Mouse (Mus musculus) left cerebral cortex, adult 18-20 months (tissue): ENCODE results near the gene F3. TPM values are rescaled to one million over a fixed set of nuclear protein-coding genes. Genes with fewer than 3 reads are reported as not detected.

Experiments used
- DNase-seq, 2 experiments: peaks; one replicate each; pipeline ENCODE4 v3.0.0; 2021 to 2022; ENCODE audit warnings: low spot score in 2 of 2, mixed read lengths in 1 of 2
- total RNA-seq, 2 experiments: library from RNA; stranded (reverse); gene quantifications; 2 replicates each; pipeline ENCODE4 v1.2.3; 2021

Gene F3
- total RNA-seq, 2 experiments from 2014 or later, result 45.7 to 48.8 TPM

DNA sequence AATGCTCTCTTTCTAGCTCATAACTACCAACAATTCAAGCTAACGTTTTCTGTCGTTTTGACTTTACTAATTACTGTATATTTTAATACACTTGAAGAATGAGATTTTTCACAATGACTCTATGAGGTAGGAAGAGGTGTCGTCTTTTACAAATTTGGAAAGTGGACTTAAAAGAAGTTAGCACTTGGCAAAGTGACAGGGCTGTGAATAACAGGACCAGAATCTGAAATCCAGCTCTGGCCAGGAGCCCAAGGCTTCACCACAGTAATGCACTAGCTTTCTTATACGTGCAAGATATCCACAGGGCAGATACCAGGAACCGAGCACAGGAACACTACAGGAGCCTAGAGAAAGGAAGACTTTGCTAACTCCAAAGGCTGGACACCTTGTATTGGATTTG lies 17.2 kb upstream of the F3 start:
- DNase-seq, result no peak

DNA sequence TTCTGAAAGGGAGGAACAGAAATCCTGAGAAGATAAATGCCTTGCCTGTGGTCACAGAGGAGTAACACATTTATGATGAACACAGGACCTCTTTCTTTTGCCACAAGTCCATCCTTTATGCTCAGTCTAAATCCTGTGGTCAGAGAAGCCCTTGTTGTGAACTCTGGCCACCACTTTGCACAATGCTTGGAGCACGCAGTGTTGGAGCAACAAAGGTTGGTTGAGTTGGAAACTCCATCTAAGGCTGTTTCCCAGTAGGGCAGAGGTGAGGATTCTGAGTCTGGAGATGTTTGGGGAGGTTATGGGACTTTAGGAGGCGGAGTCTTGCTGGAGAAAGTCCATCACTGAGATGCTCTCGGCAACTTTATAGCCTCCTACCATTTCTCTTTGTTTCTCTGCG lies 16.2 kb upstream of the F3 start:
- DNase-seq, result no peak

DNA sequence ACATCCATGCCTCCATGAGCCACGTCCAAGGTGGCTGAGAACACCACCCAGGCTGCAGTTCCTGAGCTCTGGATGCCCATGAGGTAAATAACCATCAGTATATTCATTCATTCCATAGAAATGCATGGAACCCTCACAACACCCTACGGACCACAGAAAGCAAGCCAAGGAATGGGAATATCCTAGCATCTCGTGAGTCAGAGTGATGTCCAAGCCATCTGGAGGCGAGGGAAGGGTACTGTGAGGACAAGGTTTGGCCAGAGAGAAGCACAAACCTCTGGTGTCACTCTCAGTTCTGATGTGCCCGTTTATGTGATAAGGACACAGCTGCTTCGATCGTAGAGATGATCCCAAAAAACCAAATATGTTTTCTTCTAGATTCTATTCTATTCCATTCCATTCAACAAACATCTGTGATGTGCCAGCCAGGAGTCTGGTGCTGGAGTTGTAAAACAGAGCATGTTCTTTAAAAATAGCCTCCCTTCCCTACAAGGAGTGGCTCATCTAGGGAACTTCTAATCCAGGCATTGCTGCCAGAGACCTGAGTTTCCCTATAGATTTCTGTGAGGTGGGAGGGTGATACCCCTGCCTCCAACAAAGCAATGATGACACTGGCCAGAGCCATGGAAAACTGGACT lies 12.3 kb upstream of the F3 start:
- no peak for DNase-seq

DNA sequence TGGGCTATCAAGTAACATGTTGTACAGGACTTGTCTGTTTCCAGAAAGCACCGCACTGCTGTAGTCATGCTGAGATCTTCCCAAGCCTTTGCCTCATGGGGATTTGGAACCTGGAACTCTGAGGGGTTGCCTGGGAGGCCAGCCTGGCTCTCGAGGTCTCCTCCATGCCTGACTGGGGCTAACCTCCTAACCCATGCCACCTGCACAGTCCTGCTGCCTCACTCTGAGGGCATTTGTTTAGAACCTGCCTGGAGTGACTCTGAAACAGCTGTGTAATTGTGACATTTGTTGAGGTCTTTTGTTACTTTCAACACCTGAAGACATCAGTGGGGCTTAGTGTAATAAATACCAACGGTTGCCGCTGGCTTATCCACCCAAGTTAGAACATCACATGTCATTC lies 11.1 kb upstream of the F3 start:
- no peak for DNase-seq

DNA sequence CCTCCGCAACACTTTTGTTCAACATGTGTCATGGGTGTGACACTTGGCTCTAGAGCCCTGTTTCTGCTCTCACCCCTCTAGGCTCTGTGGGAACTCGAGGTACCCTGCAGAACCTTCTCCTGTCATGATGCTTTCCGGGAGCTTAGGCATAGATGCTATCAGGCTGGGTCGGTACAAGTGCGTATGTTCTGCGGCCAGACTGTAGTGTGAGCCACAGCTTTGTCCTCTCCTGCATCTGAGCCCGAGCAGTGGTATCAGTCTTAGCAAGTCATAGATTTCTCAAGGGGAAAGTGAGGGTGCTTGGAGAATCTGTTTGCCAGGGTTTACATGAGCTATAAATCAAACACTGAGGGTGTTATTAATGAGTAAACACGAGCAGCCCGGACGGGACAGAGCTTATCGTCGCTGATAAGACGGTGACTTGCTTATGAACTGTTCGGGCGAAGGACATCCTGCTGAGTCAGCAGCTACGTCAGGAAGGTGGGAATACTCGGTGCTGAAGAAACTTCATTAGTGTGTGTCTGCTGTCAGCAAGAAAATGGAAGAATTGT lies 10.1 kb upstream of the F3 start:
- DNase-seq, result no peak

DNA sequence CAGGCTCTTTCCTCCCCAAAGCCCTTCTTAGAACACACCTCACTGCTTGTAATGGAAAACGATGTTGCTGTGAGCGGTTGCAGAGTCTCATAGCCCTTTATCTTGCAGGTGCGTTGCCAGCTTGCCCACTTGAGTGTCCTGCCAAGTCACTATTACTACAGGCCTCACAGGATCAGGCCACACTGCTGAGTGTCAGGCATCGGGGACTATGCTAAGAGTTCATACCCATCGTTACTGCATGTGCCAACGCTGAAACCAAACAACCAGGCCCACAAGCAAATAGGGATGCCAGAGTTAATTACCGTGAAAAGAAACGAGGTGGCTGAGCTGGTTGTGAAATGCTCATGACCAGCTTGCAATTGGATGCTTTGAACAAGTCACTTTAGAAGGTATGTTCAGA lies 9.5 kb upstream of the F3 start:
- no peak for DNase-seq

DNA sequence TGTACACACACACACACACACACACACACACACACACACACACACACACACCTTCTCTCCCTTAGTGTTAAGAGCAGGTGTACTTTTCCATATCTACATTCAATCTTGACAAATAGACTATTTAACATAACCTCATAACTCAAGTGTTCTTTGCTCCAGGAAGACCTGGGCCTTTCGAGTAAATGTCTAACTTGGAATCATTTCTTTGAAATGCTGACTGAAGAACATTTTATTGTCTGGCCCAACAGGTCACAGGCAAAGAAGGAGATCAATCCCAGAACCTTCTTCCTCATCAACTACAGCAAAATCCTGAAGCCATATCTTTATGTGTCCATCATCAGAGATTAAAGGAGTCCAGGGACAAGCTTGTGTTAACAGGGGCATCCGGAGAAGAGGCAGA lies 8.9 kb upstream of the F3 start:
- DNase-seq, result no peak

DNA sequence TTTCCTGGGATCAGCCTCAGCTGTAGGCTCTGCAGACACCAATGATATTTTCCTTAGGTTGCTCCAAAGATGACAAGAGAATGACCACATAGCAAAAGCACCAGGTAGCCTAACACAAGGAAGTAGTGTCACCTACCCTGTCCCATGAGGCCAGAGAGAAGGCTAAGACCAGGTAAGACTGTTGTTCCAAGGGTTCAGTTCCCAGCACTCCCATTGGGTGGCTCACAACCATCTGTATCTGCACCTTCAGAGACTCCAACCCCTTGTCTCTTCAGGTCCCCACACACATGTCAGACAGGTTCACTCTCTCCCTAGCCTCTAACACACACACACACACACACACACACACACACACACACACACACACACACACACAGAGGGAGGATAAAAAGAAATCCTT lies 8.0 kb upstream of the F3 start:
- no peak for DNase-seq

DNA sequence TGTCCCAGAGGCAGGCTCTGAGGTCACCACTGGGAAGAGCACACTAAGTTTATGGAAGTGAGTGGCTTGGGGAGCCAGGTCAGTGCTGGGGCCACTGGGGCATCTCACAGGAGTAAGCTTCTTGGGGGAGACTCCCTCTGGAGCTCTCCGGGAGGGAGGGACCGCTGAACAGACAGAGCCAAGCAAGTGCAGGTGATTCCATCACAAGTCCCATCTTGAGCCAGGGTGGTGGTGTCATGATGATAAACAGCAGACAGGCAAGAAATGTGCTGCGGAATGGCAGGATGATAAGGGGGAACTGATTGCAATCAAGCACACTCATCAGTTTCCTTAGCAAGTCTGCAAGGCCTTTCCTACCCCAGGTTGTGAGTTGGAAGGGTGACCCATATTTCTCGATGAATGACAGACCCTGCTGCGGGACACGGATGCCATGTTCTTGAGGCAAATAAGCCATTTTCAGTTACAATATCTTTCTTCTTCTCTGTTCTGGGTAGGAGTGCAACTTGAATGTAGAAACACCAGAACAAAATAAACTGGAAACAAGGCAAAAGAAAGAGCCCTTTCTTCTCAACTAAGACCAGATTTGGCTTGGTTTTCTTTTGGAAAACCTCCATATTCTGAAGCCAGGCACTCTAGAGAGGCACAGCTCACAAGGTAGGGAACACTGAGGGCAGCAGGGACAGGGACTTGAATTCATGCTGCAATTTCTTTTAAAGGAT lies 7.4 kb upstream of the F3 start:
- DNase-seq, result no peak

DNA sequence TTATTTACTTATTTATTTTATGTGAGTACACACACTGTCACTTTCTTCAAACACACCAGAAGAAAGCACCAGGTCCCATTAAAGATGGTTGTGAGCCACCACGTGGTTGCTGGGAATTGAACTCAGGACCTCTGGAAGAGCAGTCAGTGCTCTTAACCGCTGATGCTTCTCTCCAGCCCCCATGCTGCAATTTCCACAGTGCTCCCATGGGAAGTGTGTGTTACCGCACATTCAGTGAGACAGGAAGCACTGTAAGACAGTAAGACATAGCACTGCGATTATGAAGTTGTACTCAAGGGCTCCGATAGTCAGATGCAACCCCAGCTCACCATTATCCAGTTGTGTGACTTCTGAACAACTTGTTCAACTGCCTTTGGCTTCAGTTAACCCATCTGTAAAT lies 6.9 kb upstream of the F3 start:
- no peak for DNase-seq

DNA sequence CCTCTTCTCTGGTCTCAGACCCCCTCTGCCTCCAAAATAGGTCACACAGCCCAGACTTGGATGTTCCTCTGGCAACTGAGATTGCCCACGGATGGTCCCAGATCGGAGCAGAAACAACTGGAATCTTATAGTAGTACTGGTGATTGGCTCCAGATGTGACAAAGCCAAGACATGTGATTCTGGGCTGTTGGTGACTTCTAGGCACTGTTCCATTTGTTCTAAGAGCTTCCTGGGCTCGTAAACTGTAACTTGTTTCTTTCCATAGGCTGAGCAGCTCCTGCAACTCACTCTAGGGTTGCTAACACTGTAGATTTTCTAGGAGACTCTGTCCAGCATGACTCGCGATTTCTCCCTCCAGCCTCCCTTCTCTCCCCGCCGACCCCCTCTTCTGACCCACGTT lies 4.7 kb upstream of the F3 start:
- no peak for DNase-seq

DNA sequence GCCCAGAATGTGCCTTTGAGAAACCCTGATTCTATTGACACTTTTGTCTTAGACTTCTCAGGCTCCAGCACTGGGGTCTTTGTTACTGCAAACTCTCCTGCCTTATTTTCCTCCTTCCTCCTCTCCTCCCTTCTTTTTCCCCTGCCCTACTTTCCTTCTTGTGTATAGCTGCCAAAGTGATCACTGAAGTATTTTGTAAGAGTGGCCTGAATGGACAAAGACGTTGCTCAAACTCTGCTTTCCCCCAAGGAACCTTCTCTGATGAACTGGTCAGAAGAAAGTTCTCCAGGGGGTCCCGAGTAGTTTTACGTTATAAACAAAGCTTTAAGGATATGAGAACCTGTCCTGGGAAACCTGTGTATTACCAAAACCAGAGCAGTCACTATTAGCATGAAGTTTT lies 3.6 kb upstream of the F3 start:
- no peak for DNase-seq

DNA sequence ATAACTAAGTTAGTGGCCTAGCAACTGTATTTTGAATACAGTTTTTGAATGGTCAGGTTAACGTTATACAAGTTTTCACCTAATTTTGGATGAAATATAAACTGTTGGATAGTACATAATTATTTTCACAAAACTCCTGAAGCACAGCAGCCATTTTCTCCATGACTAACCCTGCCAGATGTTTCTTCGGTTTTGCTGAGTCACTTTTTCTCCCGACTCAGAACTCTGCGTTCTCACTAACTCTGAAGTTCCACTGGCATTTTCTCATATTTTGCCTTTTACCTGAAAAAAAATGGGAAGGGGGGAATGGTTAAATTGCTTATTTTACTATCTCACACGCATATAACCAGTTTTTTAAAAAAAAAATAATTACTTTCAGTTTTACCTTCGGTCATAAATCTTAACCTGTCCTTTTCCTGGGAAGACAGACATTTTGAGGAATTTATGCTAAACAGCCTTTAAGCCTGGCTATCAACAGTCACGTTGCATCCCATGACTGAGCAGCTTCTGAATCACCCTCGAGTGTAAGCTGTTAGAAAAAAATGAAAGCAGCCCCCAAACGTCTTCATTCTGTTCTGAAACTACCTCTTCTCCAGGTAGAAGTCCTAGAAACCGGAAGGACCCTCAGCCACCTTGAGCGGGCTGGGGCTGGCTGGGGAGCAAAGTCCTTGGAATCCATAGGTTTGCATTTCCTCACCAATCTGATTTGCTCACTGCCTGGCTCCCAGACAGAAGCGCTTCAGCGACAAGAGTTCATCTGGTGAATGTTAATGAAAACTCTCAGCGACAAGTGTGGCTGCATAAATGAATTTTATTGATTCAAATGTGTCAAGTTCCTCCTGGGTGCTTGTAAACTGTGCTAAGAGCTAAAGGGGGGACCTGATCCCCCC lies 2.3 kb upstream of the F3 start:
- no peak for DNase-seq

DNA sequence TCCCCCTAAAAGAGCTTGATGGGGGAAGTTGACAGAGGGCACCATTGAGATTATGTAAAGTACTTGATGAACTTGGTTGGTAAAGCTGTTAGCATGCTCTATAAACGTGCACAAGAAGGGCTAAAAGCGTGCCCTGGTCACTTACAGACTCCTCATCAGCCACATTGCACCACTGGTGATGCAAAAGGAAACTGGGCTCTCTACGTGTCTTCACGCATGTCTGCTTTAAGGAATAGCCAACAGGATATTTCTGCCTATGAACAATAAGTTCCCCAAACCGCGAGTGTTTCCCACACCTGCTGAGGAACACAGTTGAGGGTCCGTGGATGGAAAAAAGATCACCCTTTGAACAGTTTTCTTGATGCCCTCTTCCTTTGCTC lies 1.7 kb upstream of the F3 start:
- no peak for DNase-seq

DNA sequence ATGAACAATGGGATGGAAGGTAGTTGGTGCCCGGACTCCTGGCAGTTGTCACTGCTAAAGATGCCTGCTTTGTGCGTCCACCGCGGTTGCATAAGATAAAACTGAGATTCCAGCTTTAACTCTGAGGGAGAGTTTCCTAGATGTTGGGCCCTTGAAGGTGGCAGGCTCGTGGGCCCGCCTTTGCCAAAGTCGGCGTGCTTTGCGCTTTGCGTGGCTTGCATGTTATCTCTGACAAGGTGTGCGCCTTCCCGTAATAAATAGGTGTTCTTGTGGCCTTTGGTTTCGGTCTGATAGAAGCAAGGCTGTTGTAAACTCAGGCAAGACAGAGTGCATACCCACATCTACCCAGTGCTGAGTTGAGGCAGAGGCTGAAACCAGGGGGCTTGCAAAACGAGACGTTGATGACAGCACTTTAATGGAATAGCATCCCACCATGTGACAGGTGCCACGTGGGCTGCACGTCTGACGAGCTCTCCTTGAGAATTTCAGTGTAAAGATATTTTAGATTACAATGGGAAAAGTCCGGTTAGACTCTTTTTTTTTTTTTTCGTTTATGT lies 709 bp downstream of the F3 start:
- no peak for DNase-seq

DNA sequence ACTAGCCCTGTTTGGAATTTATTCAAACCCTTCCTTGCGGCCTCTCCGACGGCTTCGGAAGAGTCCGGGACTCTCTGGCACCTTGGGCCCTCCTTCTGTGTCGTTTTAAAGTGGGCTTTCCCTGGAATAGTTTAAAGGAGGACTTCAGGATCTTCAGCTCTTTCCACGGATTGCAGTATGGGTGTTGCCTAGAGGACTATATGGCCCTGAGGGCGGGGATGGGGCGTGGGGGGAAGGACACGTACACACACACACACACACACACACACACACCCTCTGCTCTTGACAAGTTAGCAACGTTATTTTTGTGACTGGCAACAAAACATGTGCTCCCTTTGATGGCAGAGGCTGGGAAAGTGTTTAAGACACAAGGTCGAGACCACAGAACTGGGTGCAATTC lies 1.2 kb downstream of the F3 start:
- no peak for DNase-seq

DNA sequence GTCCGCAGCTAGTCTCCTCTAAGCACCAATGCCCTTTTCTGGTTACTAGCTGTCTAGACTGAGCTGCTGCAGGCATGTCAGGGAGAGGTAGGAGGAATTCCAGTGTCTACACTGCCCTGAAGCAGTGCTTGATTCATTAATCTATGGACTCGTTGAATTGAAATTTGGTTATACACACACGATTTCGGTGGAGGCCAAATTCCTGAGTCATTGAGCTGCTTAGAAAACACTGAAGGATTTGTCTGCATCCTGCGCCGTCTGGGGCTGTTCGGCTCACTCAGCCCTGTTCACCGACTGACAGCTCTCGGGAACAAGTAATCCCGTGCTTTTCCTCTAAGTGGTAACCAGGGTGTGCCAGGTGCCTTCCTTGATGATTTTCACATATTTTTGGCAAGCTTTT lies 2.3 kb downstream of the F3 start:
- no peak for DNase-seq

DNA sequence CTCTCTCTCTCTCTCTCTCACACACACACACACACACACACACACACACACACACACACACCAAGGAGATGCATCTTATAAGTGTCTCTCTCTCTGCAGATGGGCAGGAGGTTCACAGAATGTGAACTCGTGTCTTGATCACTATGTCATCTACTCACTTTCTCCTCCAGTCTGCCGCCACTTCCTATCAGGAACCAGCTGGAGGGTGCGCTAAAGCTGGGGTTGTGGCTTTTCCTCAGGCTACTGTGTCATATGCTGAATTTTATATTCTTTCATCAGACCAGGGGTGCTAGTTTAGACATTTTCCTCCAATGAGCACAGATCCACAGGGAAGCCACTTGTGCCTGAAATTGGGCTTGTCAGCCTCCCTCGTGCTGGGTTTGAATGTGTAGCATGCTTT lies 6.3 kb downstream of the F3 start:
- no peak for DNase-seq

DNA sequence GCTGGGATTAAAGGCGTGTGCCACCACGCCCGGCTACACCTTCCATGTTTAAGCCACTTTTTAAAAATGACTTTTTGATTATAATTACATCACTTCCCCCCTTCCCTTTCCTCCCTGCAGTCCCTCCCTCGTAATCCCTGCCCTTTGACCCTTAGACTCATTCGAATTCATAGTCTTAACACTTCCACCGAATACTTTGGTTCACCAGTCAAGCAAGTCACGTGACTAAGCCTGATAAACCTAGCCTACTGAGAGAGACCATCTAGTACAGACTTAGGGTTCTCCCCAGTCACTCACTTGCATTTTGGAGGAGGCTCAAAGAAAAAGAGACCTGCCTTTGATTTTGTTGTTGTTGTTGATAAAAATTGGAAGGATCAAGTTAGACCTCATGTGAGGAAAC lies 12.2 kb downstream of the F3 start:
- no peak for DNase-seq

DNA sequence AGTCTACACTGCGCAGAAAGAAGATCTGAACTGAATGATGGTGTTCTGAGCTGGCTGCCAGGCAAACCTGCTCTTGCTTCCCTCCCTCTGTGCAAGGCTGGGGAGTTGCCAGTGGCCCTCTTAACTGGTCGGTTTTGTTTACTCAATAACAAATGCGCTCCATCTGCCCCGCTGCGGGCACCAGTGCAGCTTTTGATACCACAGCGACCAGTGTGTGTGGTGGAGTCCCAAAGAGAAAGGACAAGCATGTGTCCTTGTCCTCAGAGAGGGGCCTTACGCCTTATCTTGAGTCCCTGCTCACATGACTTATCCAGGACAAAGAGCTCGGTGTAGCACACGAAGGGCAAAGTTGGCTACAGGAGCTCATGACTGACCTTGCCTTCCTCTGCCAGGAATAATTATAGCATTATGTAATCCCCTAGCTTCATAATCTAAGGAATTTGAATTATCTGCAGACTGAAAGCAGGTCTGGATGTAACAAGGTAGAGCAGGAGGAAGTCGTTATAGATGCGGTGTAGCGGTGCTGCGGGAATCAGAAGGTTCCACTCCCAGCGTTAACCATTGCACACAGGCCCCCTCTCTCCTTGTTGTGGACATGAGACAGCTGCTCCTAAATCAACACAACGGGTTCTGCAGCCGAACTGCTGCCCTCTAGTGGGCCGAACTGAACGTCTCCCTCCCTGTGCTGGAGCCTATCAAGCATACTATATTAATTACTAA lies 12.8 kb downstream of the F3 start:
- peak; percentile 82 to 85 for DNase-seq

DNA sequence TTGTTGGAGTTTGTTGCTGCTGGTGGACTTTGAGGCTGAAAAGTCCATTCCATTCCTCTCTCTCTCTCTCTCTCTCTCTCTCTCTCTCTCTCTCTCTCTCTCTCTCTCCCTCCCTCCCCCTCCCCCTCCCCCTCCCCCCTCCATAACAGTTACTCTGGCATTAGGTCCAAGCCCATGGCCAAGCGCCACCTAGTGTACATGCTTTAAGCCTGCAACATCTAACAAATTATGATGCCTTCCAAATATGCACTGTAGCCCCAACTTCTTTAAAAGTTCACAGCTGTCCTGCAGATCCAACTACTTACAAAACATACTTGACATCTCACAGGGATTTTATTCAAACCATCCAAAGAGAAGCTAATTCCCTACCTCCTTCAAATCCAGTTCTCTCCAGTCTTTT lies 14.1 kb downstream of the F3 start:
- DNase-seq, result peak in 1 of 2 experiments; percentile 42
